Mouse (Mus musculus) liver, embryonic 14.5 days (tissue): ENCODE measurements at regions not wholly inside any gene's neighbourhood (a gene's known extent, or its start where the extent isn't known, plus 50 kb on each side); places are given as distances from the start of the nearest gene placed in this dataset.

ENCODE experiments used
- CTCF ChIP-seq: IDR thresholded peaks from 2 replicates; pipeline ENCODE4 v1.5.1; 2016; ENCODE audit warnings: antibody characterized with exemption, low read depth, control low read depth
- EP300 ChIP-seq: IDR thresholded peaks from 2 replicates; pipeline ENCODE4 v1.6.1; 2016; ENCODE audit warnings: antibody characterized with exemption, low read depth

- TF ChIP-seq CTCF, result no peak
- TF ChIP-seq EP300, result no peak
Observed at GRCm38 (mm10) chr2:46065034-46065802, 948.0 kb upstream of the Zeb2 start.
